22 mouse cellular contexts compared by ENCODE assay signal in the genomic region with DNA sequence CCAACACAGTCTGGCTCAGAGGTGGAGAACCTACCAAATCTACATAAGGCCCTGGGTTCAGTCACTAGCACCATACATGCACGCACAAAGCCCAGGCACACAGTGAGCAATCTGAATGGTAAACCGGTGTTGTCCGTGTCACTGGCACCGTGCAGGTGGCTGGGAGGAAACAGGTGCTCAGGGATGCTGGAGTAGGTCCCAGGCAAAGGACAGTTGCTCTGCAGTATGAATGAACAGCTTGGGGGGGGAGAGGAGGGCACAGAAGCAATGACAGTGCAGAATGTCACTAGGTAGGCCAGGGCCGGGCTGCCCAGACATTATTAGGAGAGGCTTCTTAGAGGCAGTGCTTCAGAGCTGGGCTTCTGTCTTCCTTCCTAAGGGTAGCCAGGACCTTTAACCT. TPM values are rescaled to one million over a fixed set of nuclear protein-coding genes. Genes with fewer than 3 reads are reported as not detected.
DNase-seq lines count a peak whose midpoint lies in the region; ATAC-seq lines count a peak whose summit lies in the region.
"Had no signal": no experiment of that assay in that cellular context is flagged by ENCODE, and none has a peak within 500 bp of the region (broad histone marks: within the 10 kb centered on the region; RNA-seq: fewer than 3 reads in every experiment).

No protein-coding gene starts in this region.

- H3K4me2 ChIP-seq in forebrain, embryonic 16.5 days (ENCODE audit: low read length): no peak overlapping the region
- no peak overlapping the region for H3K4me2 ChIP-seq in hindbrain, embryonic 13.5 days
- H3K4me2 ChIP-seq: embryonic facial prominence, embryonic 15.5 days; forebrain, embryonic 15.5 days; hindbrain, embryonic 14.5 days had no signal

- peaks cover 31% of the 10 kb centered on the region for H3K36me3 ChIP-seq in forebrain, embryonic 10.5 days (replicated peaks)
- peaks cover 3% of the 10 kb centered on the region; the same call in 1 of the 2 replicates for H3K36me3 ChIP-seq in forebrain, embryonic 16.5 days (ENCODE audit: control insufficient read depth, insufficient read depth)
- H3K36me3 ChIP-seq in hindbrain, embryonic 10.5 days: peaks cover 53% of the 10 kb centered on the region
- H3K36me3 ChIP-seq in hindbrain, embryonic 13.5 days: peaks cover 53% of the 10 kb centered on the region
- H3K36me3 ChIP-seq: embryonic facial prominence, embryonic 15.5 days had no signal

- H3K4me3 ChIP-seq in forebrain, embryonic 10.5 days: no peak overlapping the region
- H3K4me3 ChIP-seq in forebrain, embryonic 16.5 days (replicated peaks; ENCODE audit: low read length): no peak overlapping the region
- H3K4me3 ChIP-seq in hindbrain, embryonic 10.5 days: no peak overlapping the region
- no peak overlapping the region for H3K4me3 ChIP-seq in hindbrain, embryonic 13.5 days
- H3K4me3 ChIP-seq: embryonic facial prominence, embryonic 15.5 days; forebrain, embryonic 15.5 days; myocyte had no signal

- ATAC-seq in forebrain, embryonic 16.5 days: no peak
- no peak for ATAC-seq in hindbrain, embryonic 13.5 days (ENCODE audit: low FRiP score)
- ATAC-seq: CD4-positive, CD25-positive, alpha-beta regulatory T cell, adult 4 months; forebrain, embryonic 15.5 days; inflammation-experienced regulatory T-cells, adult 6 months; midbrain, embryonic 16.5 days had no signal

- H3K27ac ChIP-seq in forebrain, embryonic 10.5 days: 0 out of 2 replicates have a peak overlapping the region, but pooled peaks have one; percentile 12
- H3K27ac ChIP-seq in forebrain, embryonic 16.5 days (ENCODE audit: low read length): no peak overlapping the region
- peak overlapping the region; percentile 66 for H3K27ac ChIP-seq in hindbrain, embryonic 10.5 days
- no peak overlapping the region for H3K27ac ChIP-seq in hindbrain, embryonic 13.5 days
- H3K27ac ChIP-seq: embryonic facial prominence, embryonic 15.5 days; forebrain, embryonic 15.5 days; hindbrain, embryonic 14.5 days; macrophage had no signal

- H3K27me3 ChIP-seq in forebrain, embryonic 10.5 days (ENCODE audit: poor library complexity, severe bottlenecking): peaks cover 24% of the 10 kb centered on the region
- no peaks in the 10 kb centered on the region for H3K27me3 ChIP-seq in forebrain, embryonic 16.5 days (replicated peaks; ENCODE audit: control insufficient read depth, insufficient read depth, low read length)
- H3K27me3 ChIP-seq in hindbrain, embryonic 10.5 days (ENCODE audit: insufficient read depth, poor library complexity, severe bottlenecking): peaks cover 9% of the 10 kb centered on the region
- H3K27me3 ChIP-seq in hindbrain, embryonic 13.5 days: no peaks in the 10 kb centered on the region
- H3K27me3 ChIP-seq: embryonic facial prominence, embryonic 15.5 days; forebrain, embryonic 15.5 days had no signal

- DNase-seq in forebrain, embryonic 10.5 days (ENCODE audit: extremely low spot score, low spot score): no peak
- DNase-seq in hindbrain, embryonic 10.5 days (ENCODE audit: low spot score): no peak
- DNase-seq in cerebellum, postnatal 10 days: peak; percentile 48 to 54
- DNase-seq in layer of hippocampus, adult 18-20 months (ENCODE audit: low spot score in 2 of 2): no peak
- DNase-seq in urinary bladder, postnatal 10 days (ENCODE audit: low spot score): no peak
- DNase-seq: adrenal gland, postnatal 25 days; gastrocnemius, postnatal 10 days; kidney, adult 8-10 months; kidney, postnatal 10 days; right cerebral cortex, postnatal 4 days; thymus, adult 2 months had no signal

- 90% methylated on average over 5 of the region's 5 CpGs for WGBS in forebrain, embryonic 10.5 days
- 90% methylated on average over 5 of the region's 5 CpGs for WGBS in forebrain, embryonic 16.5 days
- 81% methylated on average over 5 of the region's 5 CpGs for WGBS in hindbrain, embryonic 10.5 days
- 90% methylated on average over 5 of the region's 5 CpGs for WGBS in hindbrain, embryonic 13.5 days

- H3K9me3 ChIP-seq in forebrain, embryonic 10.5 days: no peaks in the 10 kb centered on the region
- no peaks in the 10 kb centered on the region for H3K9me3 ChIP-seq in forebrain, embryonic 16.5 days (ENCODE audit: control insufficient read depth, low read length)
- no peaks in the 10 kb centered on the region for H3K9me3 ChIP-seq in hindbrain, embryonic 10.5 days
- H3K9me3 ChIP-seq in hindbrain, embryonic 13.5 days: no peaks in the 10 kb centered on the region
- H3K9me3 ChIP-seq: embryonic facial prominence, embryonic 15.5 days; forebrain, embryonic 15.5 days had no signal

- peaks cover 85% of the 10 kb centered on the region for H3K4me1 ChIP-seq in forebrain, embryonic 10.5 days
- peaks cover 34% of the 10 kb centered on the region for H3K4me1 ChIP-seq in forebrain, embryonic 16.5 days (replicated peaks; ENCODE audit: control insufficient read depth, insufficient read depth, low read length)
- peaks cover 99% of the 10 kb centered on the region for H3K4me1 ChIP-seq in hindbrain, embryonic 10.5 days (replicated peaks)
- H3K4me1 ChIP-seq in hindbrain, embryonic 13.5 days (replicated peaks): peaks cover 84% of the 10 kb centered on the region

- no peak overlapping the region for H3K9ac ChIP-seq in forebrain, embryonic 16.5 days (replicated peaks; ENCODE audit: low read depth, low read length)
- H3K9ac ChIP-seq in hindbrain, embryonic 13.5 days: no peak overlapping the region
- H3K9ac ChIP-seq: embryonic facial prominence, embryonic 15.5 days; forebrain, embryonic 15.5 days; hindbrain, embryonic 14.5 days had no signal

RNA-seq across cellular contexts. Expression of gene Gdpd5, which starts 6.1 kb away (rescaled TPM):
- polyA plus RNA-seq in forebrain, embryonic 10.5 days (2016; fragmentation: Nextera tagmentation; extraction: Ambion mirVana): 12.7 and 15.9 TPM in 2 replicates
- 45.2 and 48.0 TPM in 2 replicates for polyA plus RNA-seq in forebrain, embryonic 16.5 days (2015; fragmentation: Nextera tagmentation; extraction: Ambion mirVana)
- 33.8 and 43.8 TPM in 2 replicates for polyA plus RNA-seq in hindbrain, embryonic 10.5 days (2016; fragmentation: Nextera tagmentation; extraction: Ambion mirVana)
- polyA plus RNA-seq in hindbrain, embryonic 13.5 days (2015; fragmentation: Nextera tagmentation; extraction: Ambion mirVana): 53.2 and 55.3 TPM in 2 replicates
- 10 to 100 TPM; 18.8 to 24.5 TPM for total RNA-seq in layer of hippocampus, adult 18-20 months (2021)
- total RNA-seq: granulocyte monocyte progenitor cell, adult 5-6 weeks had no signal

RNA-seq across cellular contexts. Expression of gene Serpinh1, which starts 34.3 kb away (rescaled TPM):
- 825 and 923 TPM in 2 replicates for polyA plus RNA-seq in forebrain, embryonic 10.5 days (2016; fragmentation: Nextera tagmentation; extraction: Ambion mirVana)
- 201 and 257 TPM in 2 replicates for polyA plus RNA-seq in forebrain, embryonic 16.5 days (2015; fragmentation: Nextera tagmentation; extraction: Ambion mirVana)
- 861 and 996 TPM in 2 replicates for polyA plus RNA-seq in hindbrain, embryonic 10.5 days (2016; fragmentation: Nextera tagmentation; extraction: Ambion mirVana)
- 394 and 407 TPM in 2 replicates for polyA plus RNA-seq in hindbrain, embryonic 13.5 days (2015; fragmentation: Nextera tagmentation; extraction: Ambion mirVana)
- 10 to 100 TPM; 19.1 to 19.3 TPM for total RNA-seq in layer of hippocampus, adult 18-20 months (2021)
- polyA plus RNA-seq: inflammation-experienced regulatory T-cells, adult 6 months had no signal

Comparison
In these comparisons a context has a peak if more than half of its experiments do, and no peak if none do; other contexts are left out.
1. H3K27ac ChIP-seq: peak in forebrain, embryonic 10.5 days (single experiment) and hindbrain, embryonic 10.5 days (single experiment); none in forebrain, embryonic 16.5 days (single experiment) and hindbrain, embryonic 13.5 days (single experiment).
2. DNase-seq: peak in cerebellum, postnatal 10 days (2 of 2); none in forebrain, embryonic 10.5 days (single experiment), hindbrain, embryonic 10.5 days (single experiment), layer of hippocampus, adult 18-20 months (0 of 2) and urinary bladder, postnatal 10 days (single experiment).